Mouse (Mus musculus) embryonic fibroblast, embryonic 13.5 days (primary cell): ENCODE measurements around the gene Ifnab.

ENCODE experiments used
- CTCF ChIP-seq: IDR thresholded peaks from 2 replicates; pipeline ENCODE4 v1.5.1; 2011; ENCODE audit warnings: mild to moderate bottlenecking, control low read depth, low read length, moderate library complexity, borderline replicate concordance; ENCODE audit not compliant: insufficient read depth
- POLR2A ChIP-seq: IDR thresholded peaks from 2 replicates; pipeline ENCODE4 v1.6.1; 2011; ENCODE audit warnings: low read depth, mild to moderate bottlenecking, control low read depth, low read length, moderate library complexity

DNA sequence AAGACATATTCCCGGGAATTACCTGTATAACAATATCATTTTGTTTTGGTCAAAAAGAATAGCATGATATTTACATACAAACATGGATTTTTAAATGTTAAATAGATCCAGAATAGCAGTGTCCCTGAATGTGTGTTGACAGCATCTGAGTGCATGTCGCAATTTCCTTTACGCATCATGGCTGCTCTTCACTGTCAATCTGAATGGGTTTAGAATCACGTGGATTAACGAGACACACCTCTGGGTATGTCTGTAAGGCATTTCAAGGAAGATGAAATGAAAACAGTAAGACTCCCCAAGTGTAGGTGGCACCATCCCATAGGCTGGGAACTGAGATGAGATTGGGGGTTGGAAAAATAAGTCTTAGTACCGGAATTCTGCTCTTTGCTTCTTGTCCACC, 47.9 kb upstream of the Ifnab start:
- TF ChIP-seq CTCF (no peak), POLR2A (no peak)
